Mouse (Mus musculus): ENCODE results near the gene N6amt1.

DNA sequence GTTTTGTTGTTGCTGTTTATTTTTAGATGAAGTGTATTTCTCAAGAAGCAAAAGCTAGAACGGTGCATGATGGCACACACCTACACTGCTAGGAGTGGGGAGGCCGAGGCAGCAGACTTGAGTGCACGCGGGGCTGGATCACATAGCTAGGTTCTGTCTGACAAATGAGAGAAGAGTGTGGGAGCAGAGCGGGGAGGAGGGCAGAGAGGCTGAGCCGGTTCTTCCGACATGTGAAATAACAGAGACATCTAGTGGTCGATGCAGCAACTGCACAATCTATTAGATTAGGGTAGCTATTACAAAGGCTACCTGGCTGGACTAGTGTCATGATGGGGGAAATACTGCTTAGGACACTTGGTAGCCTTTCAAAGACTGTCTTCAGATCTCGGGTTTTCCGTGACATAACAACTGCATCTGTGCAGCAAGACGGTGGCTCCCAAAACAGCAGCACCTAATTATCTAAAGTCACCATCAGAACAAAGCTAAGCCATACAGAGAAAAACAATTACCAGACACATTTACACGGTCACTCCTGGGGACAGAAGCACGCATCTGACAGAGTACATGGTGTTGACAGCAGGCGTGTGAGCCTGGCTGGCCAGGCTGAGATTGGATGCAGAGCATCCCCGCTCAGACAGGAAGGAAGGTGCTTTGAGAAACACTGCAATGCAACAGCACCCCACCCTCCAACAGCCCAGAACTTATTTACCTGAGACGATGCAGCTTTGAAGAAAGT, 40.0 kb downstream of the N6amt1 start:
- TF ChIP-seq FLI1 (IDR thresholded peaks at IDR 0.05; ENCODE audit: low read length) (no peak), GATA1 (IDR thresholded peaks at IDR 0.05; ENCODE audit: borderline replicate concordance, low read length) (no peak)

Data from megakaryocyte, embryonic 14.5 days (primary cell).